Mouse (Mus musculus) CH12.LX (cell line): ENCODE data around the gene 2200002D01Rik. TPM values are rescaled to one million over a fixed set of nuclear protein-coding genes. Genes with fewer than 3 reads are reported as not detected.

Source experiments
- DNase-seq: peaks from one replicate; pipeline ENCODE4 v3.0.0-alpha.2; 2013; ENCODE audit errors: extremely low read depth
- H3K27ac ChIP-seq: 2 replicates; pipeline ENCODE4 v1.5.1; 2012; ENCODE audit warnings: low read depth, mild to moderate bottlenecking, control low read depth, moderate library complexity; ENCODE audit not compliant: insufficient read depth
- H3K27me3 ChIP-seq: replicated peaks from 2 replicates; pipeline ENCODE3; 2012; ENCODE audit warnings: inconsistent platforms
- H3K36me3 ChIP-seq, 2 experiments: replicated peaks in 1 of 2; 2 replicates each; pipeline versions ENCODE3 to v1.6.1; 2012; ENCODE audit warnings: inconsistent platforms in 1 of 2, low read length in 1 of 2, mild to moderate bottlenecking in 1 of 2, mixed read lengths in 1 of 2, moderate library complexity in 1 of 2; ENCODE audit not compliant: control insufficient read depth in 1 of 2, insufficient read depth in 1 of 2
- H3K4me1 ChIP-seq, 2 experiments: 2 replicates each; pipeline ENCODE4 v1.6.1; 2012; ENCODE audit warnings: inconsistent platforms in 1 of 2, moderate library complexity in 1 of 2; ENCODE audit not compliant: insufficient read depth in 2 of 2, control insufficient read depth in 1 of 2
- H3K4me2 ChIP-seq: 2 replicates; pipeline ENCODE4 v1.6.1; 2012; ENCODE audit warnings: low read depth, mild to moderate bottlenecking, control low read depth; ENCODE audit not compliant: poor library complexity, insufficient read depth, severe bottlenecking
- H3K4me3 ChIP-seq, 3 experiments: fragments of 150-350 bp in 1 of 3; sonication (generic) in 1 of 3; replicated peaks in 1 of 3; 2 replicates each; pipeline versions ENCODE3 to v1.5.1; 2011 to 2012; ENCODE audit warnings: low read depth in 2 of 3, low read length in 2 of 3, mild to moderate bottlenecking in 2 of 3, moderate library complexity in 2 of 3, control low read depth in 1 of 3, improper control_type of control experiment in 1 of 3, inconsistent platforms in 1 of 3, mixed read lengths in 1 of 3; ENCODE audit not compliant: poor library complexity in 1 of 3
- H3K79me2 ChIP-seq: replicated peaks from 2 replicates; pipeline ENCODE4 v1.6.1; 2012; ENCODE audit warnings: mild to moderate bottlenecking, moderate library complexity; ENCODE audit not compliant: control insufficient read depth, poor library complexity, insufficient read depth, severe bottlenecking; ENCODE audit errors: extremely low read depth
- H3K9ac ChIP-seq: 2 replicates; pipeline ENCODE4 v1.6.1; 2012; ENCODE audit warnings: low read depth, mild to moderate bottlenecking, control low read depth, moderate library complexity; ENCODE audit not compliant: insufficient read depth
- H3K9me3 ChIP-seq: replicated peaks from 2 replicates; pipeline ENCODE3; 2012; ENCODE audit warnings: low read length, inconsistent platforms, mixed read lengths
- BHLHE40 ChIP-seq: IDR thresholded peaks from 2 replicates; pipeline ENCODE4 v1.6.1; 2011; ENCODE audit warnings: mild to moderate bottlenecking, low read depth, low read length, improper control_type of control experiment
- CHD1 ChIP-seq: IDR thresholded peaks from 2 replicates; pipeline ENCODE4 v1.6.1; 2012; ENCODE audit warnings: low read depth, low read length, improper control_type of control experiment, inconsistent platforms
- CHD2 ChIP-seq: IDR thresholded peaks from 2 replicates; pipeline ENCODE4 v1.6.1; 2011; ENCODE audit warnings: low read length, improper control_type of control experiment
- CTCF ChIP-seq, 2 experiments: IDR thresholded peaks in 1 of 2; conservative IDR thresholded peaks in 1 of 2; 2 replicates each; pipeline ENCODE4 v1.5.1; 2011 to 2012; ENCODE audit warnings: low read depth in 2 of 2, low read length in 2 of 2, improper control_type of control experiment in 1 of 2, inconsistent platforms in 1 of 2, mild to moderate bottlenecking in 1 of 2, moderate library complexity in 1 of 2
- E2F4 ChIP-seq: IDR thresholded peaks from 2 replicates; pipeline ENCODE4 v1.6.1; 2011; ENCODE audit warnings: low read depth, low read length, improper control_type of control experiment; ENCODE audit not compliant: insufficient replicate concordance
- ELF1 ChIP-seq: IDR thresholded peaks from 2 replicates; pipeline ENCODE4 v1.6.1; 2014; ENCODE audit warnings: low read depth, mild to moderate bottlenecking, inconsistent platforms, low read length, improper control_type of control experiment
- EP300 ChIP-seq: IDR thresholded peaks from 2 replicates; pipeline ENCODE4 v1.6.1; 2011; ENCODE audit warnings: low read length, improper control_type of control experiment
- ETS1 ChIP-seq: conservative IDR thresholded peaks from 2 replicates; pipeline ENCODE4 v1.6.1; 2012; ENCODE audit warnings: low read depth, mild to moderate bottlenecking, inconsistent platforms, low read length, improper control_type of control experiment, moderate library complexity
- GABPA ChIP-seq: IDR thresholded peaks from 2 replicates; pipeline ENCODE4 v1.6.1; 2012; ENCODE audit warnings: low read depth, low read length, improper control_type of control experiment, inconsistent platforms; ENCODE audit not compliant: insufficient replicate concordance
- HCFC1 ChIP-seq: IDR thresholded peaks from 2 replicates; pipeline ENCODE4 v1.6.1; 2012; ENCODE audit warnings: low read depth, mild to moderate bottlenecking, inconsistent platforms, low read length, improper control_type of control experiment
- IRF4 ChIP-seq: IDR thresholded peaks from 2 replicates; pipeline ENCODE4 v1.6.1; 2014; ENCODE audit warnings: low read depth, mild to moderate bottlenecking, inconsistent platforms, low read length, improper control_type of control experiment
- JUN ChIP-seq: IDR thresholded peaks from 2 replicates; pipeline ENCODE4 v1.6.1; 2011; ENCODE audit warnings: low read depth, mild to moderate bottlenecking, low read length, improper control_type of control experiment, moderate library complexity; ENCODE audit not compliant: insufficient read depth
- JUND ChIP-seq: conservative IDR thresholded peaks from 2 replicates; pipeline ENCODE4 v1.6.1; 2011; ENCODE audit warnings: low read depth, low read length, improper control_type of control experiment
- KAT2A ChIP-seq: IDR thresholded peaks from 2 replicates; pipeline ENCODE4 v1.6.1; 2012; ENCODE audit warnings: low read length, improper control_type of control experiment, inconsistent platforms; ENCODE audit not compliant: insufficient replicate concordance
- MAFK ChIP-seq: IDR thresholded peaks from 2 replicates; pipeline ENCODE4 v1.6.1; 2011; ENCODE audit warnings: low read length, improper control_type of control experiment; ENCODE audit not compliant: insufficient replicate concordance
- MAX ChIP-seq: IDR thresholded peaks from 2 replicates; pipeline ENCODE4 v1.6.1; 2011; ENCODE audit warnings: low read length, improper control_type of control experiment
- MAZ ChIP-seq: IDR thresholded peaks from 2 replicates; pipeline ENCODE4 v1.6.1; 2012; ENCODE audit warnings: low read depth, mild to moderate bottlenecking, inconsistent platforms, low read length, improper control_type of control experiment, moderate library complexity
- MEF2A ChIP-seq: IDR thresholded peaks from 2 replicates; pipeline ENCODE4 v1.6.1; 2014; ENCODE audit warnings: low read depth, mild to moderate bottlenecking, inconsistent platforms, low read length, improper control_type of control experiment, borderline replicate concordance
- MXI1 ChIP-seq: IDR thresholded peaks from 2 replicates; pipeline ENCODE4 v1.6.1; 2011; ENCODE audit warnings: mild to moderate bottlenecking, low read depth, low read length, improper control_type of control experiment
- MYC ChIP-seq: IDR thresholded peaks from 2 replicates; pipeline ENCODE4 v1.6.1; 2011; ENCODE audit warnings: low read depth, mild to moderate bottlenecking, improper control_type of control experiment, low read length
- NELFE ChIP-seq: IDR thresholded peaks from 2 replicates; pipeline ENCODE4 v1.6.1; 2011; ENCODE audit warnings: low read depth, low read length, improper control_type of control experiment
- NRF1 ChIP-seq: IDR thresholded peaks from 2 replicates; pipeline ENCODE4 v1.6.1; 2014; ENCODE audit warnings: low read depth, mild to moderate bottlenecking, inconsistent platforms, low read length, improper control_type of control experiment, moderate library complexity
- PAX5 ChIP-seq: IDR thresholded peaks from 2 replicates; pipeline ENCODE4 v1.6.1; 2012; ENCODE audit warnings: low read length, inconsistent platforms, mixed read lengths
- POLR2A ChIP-seq: IDR thresholded peaks from 2 replicates; pipeline ENCODE4 v1.6.1; 2011; ENCODE audit warnings: low read depth, mild to moderate bottlenecking, improper control_type of control experiment, low read length
- POLR2AphosphoS2 ChIP-seq: IDR thresholded peaks from 2 replicates; pipeline ENCODE4 v1.6.1; 2011; ENCODE audit warnings: low read depth, low read length, improper control_type of control experiment
- RAD21 ChIP-seq: IDR thresholded peaks from 2 replicates; pipeline ENCODE4 v1.6.1; 2011; ENCODE audit warnings: low read depth, mild to moderate bottlenecking, low read length, improper control_type of control experiment, moderate library complexity
- RCOR1 ChIP-seq: conservative IDR thresholded peaks from 2 replicates; pipeline ENCODE4 v1.6.1; 2012; ENCODE audit warnings: low read depth, mild to moderate bottlenecking, inconsistent platforms, low read length, improper control_type of control experiment
- SIN3A ChIP-seq: IDR thresholded peaks from 2 replicates; pipeline ENCODE4 v1.6.1; 2012; ENCODE audit warnings: low read length, improper control_type of control experiment, inconsistent platforms
- SMC3 ChIP-seq: IDR thresholded peaks from 2 replicates; pipeline ENCODE4 v1.6.1; 2011; ENCODE audit warnings: low read depth, low read length, improper control_type of control experiment
- TBP ChIP-seq: conservative IDR thresholded peaks from 2 replicates; pipeline ENCODE4 v1.6.1; 2011; ENCODE audit warnings: low read depth, low read length, improper control_type of control experiment
- TCF12 ChIP-seq: IDR thresholded peaks from 2 replicates; pipeline ENCODE4 v1.6.1; 2014; ENCODE audit warnings: low read depth, mild to moderate bottlenecking, inconsistent platforms, low read length, improper control_type of control experiment
- UBTF ChIP-seq: IDR thresholded peaks from 2 replicates; pipeline ENCODE4 v1.6.1; 2012; ENCODE audit warnings: low read depth, mild to moderate bottlenecking, inconsistent platforms, low read length, improper control_type of control experiment, moderate library complexity
- USF1 ChIP-seq: IDR thresholded peaks from 2 replicates; pipeline ENCODE4 v1.6.1; 2014; ENCODE audit warnings: low read depth, mild to moderate bottlenecking, inconsistent platforms, low read length, improper control_type of control experiment
- USF2 ChIP-seq: conservative IDR thresholded peaks from 2 replicates; pipeline ENCODE4 v1.6.1; 2011; ENCODE audit warnings: low read depth, low read length, improper control_type of control experiment
- ZKSCAN1 ChIP-seq: IDR thresholded peaks from 2 replicates; pipeline ENCODE4 v1.6.1; 2012; ENCODE audit warnings: low read depth, inconsistent platforms, low read length, improper control_type of control experiment, borderline replicate concordance
- ZMIZ1 ChIP-seq: IDR thresholded peaks from 2 replicates; pipeline ENCODE4 v1.6.1; 2012; ENCODE audit warnings: low read depth, mild to moderate bottlenecking, inconsistent platforms, low read length, improper control_type of control experiment
- ZNF384 ChIP-seq: IDR thresholded peaks from 2 replicates; pipeline ENCODE4 v1.6.1; 2012; ENCODE audit warnings: low read depth, low read length, improper control_type of control experiment, inconsistent platforms
- dilution Hi-C: fragments of 300-500 bp; cut with MboI; formaldehyde crosslinking; loops from 2 replicates; pipeline ENCODE4 v1.14.3; 2020; ENCODE audit warnings: low sequenced_read_pairs; ENCODE audit not compliant: extremely low pct_unique_long_range_greater_than_20kb, extremely low pct_ligation_motif_present
- in situ Hi-C: fragments of 300-500 bp; cut with MboI; formaldehyde crosslinking; loops from 3 replicates; pipeline ENCODE4 v1.14.3; 2019; ENCODE audit warnings: low sequenced_read_pairs, low pct_ligation_motif_present, low pct_unique_long_range_greater_than_20kb, mixed read lengths
- polyA plus RNA-seq: library from polyadenylated mRNA; unstranded; fragments of >175 nt; gene quantifications from 2 replicates; pipeline ENCODE4 v1.2.1, GENCODE M21; 2012; ENCODE audit warnings: low read depth; ENCODE audit not compliant: insufficient read length
- total RNA-seq, 2 experiments: library from RNA; depleted of rRNA; stranded (reverse); fragments of 300-350 nt in 1 of 2; fragments of >200 nt in 1 of 2; gene quantifications; 2 replicates each; pipeline ENCODE4 v1.2.3; 2012 to 2014

Gene 2200002D01Rik
- total and polyA plus RNA-seq, 3 experiments, result 5.8 TPM; not detected in 2

DNA sequence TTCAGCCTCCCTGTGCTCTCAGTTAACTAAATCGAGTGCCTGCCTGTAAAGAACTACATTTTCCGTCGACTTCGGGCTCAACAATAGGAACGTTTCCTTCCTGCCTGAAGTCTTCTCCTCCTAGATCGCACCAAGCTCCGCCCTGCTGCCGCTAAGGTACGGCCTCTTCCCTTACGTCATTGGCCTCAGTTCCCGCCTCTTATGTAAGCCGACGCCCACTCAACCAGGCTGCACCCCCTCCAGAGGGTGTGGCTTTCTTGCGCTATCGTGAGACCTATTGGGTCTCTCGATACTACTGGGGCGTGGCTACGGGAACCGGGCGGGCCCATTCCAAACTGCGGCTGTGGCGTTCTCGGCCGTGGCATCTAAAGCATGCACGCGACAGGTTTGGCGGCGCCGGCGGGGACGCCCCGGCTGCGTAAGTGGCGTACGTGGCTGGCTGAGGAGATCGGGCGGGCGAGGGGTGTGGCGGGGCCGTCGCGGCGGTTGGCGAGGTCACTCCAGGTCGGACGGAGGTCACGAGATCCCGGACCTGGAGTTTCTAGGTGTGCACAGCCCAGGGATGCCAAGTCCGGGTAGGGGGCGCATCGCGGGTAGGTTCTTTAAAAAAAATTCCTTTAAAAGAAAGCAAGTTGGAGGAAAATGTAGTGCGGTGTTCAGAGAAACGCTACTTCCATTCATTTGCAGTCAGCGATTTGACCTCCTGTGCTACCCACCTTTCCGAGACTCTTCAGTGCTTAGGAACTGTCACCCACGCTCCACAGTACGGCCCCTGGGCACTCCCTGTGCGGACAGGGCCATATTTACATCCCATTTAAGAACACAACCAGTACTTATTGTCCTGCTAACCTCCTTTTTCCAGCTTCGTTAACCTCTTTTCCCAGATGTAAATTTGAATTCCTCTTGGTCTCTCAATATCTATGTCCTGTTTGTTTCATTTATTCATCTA lies 10.0 kb downstream of the 2200002D01Rik start, which contains the start of gene Yif1b:
Gene Yif1b (plus strand): TSS at position 311 of the 949 bp plus-strand sequence.
- no peaks in the 10 kb centered on the region for H3K9me3 ChIP-seq
- in situ Hi-C loops, result no loop called here
- no peak for TF ChIP-seq EP300
- TF ChIP-seq SIN3A, result peak; percentile 79
- TF ChIP-seq JUN, result no peak
- TF ChIP-seq MAFK, result no peak
- TF ChIP-seq TBP, result peak; percentile 89
- TF ChIP-seq RCOR1, result no peak
- peak; percentile 55; the same call in 1 of the 2 replicates for TF ChIP-seq E2F4
- TF ChIP-seq TCF12, result peak; percentile 74
- TF ChIP-seq GABPA, result no peak
- no peak for TF ChIP-seq RAD21
- TF ChIP-seq CTCF (conservative IDR thresholded peaks at IDR 0.05 in 1 of 2, IDR thresholded peaks at IDR 0.05 in 1 of 2; ENCODE audit: low read depth in 2 of 2, low read length in 2 of 2), result peak in 1 of 2 experiments; percentile 10; a peak in 2 of 4 replicates
- TF ChIP-seq CHD1, result 0 out of 2 replicates have a peak, but pooled peaks have one; percentile 25
- TF ChIP-seq POLR2AphosphoS2, result peak; percentile 82; the same call in 1 of the 2 replicates
- TF ChIP-seq NELFE, result peak; percentile 59
- TF ChIP-seq MXI1, result peak; percentile 91; the same call in 1 of the 2 replicates
- peak; percentile 60; the same call in 1 of the 2 replicates for TF ChIP-seq KAT2A
- TF ChIP-seq UBTF, result peak; percentile 59; the same call in 1 of the 2 replicates
- TF ChIP-seq IRF4, result peak; percentile 79
- peak; percentile 69 for TF ChIP-seq ETS1
- peak; percentile 81 for TF ChIP-seq HCFC1
- TF ChIP-seq USF1, result peak; percentile 21
- no peak; the same call in 1 of the 2 replicates for TF ChIP-seq ZNF384
- peak; percentile 67; the same call in 1 of the 2 replicates for TF ChIP-seq ZMIZ1
- TF ChIP-seq CHD2, result peak; percentile 98
- TF ChIP-seq PAX5, result no peak
- TF ChIP-seq MAZ, result no peak
- TF ChIP-seq POLR2A, result peak; percentile 95
- peak; percentile 78; the same call in 1 of the 2 replicates for TF ChIP-seq MYC
- TF ChIP-seq ZKSCAN1, result no peak
- peak; percentile 58 for TF ChIP-seq MEF2A
- peak; percentile 63 for TF ChIP-seq NRF1
- peak; percentile 70 for TF ChIP-seq ELF1
- no peak for TF ChIP-seq SMC3
- TF ChIP-seq MAX, result peak; percentile 87
- no peak for TF ChIP-seq JUND
- no peak; the same call in 1 of the 2 replicates for TF ChIP-seq USF2
- TF ChIP-seq BHLHE40, result peak; percentile 96

More for the DNA sequence above, 10.0 kb downstream of the 2200002D01Rik start, which contains the start of gene Yif1b:
- DNase-seq, result peak; percentile 100
- Histone ChIP-seq H3K27me3 (no peaks in the 10 kb centered on the region), H3K9ac (peak within 1 kb of the TSS; percentile 73), H3K4me3 (peak within 1 kb of the TSS; percentile 72 to 87 (median 76)), H3K36me3 (peaks cover 0 to 16% of the 10 kb centered on the region in 2 experiments), H3K4me2 (peak within 1 kb of the TSS; percentile 83), H3K4me1 (peaks cover 5 to 22% of the 10 kb centered on the region in 2 experiments), H3K27ac (peak within 1 kb of the TSS; percentile 71), H3K79me2 (no peaks in the 10 kb centered on the region; the same call in 1 of the 2 replicates)
- dilution Hi-C loops, result no loop called here
